Mouse (Mus musculus): ENCODE results near the gene Ranbp1. TPM values are rescaled to one million over a fixed set of nuclear protein-coding genes. Genes with fewer than 3 reads are reported as not detected.
A peak's percentile ranks its signal among the peaks of the same experiment; 100 is the strongest.

The Ranbp1 gene
- polyA plus RNA-seq, 1 experiment from 2014 or later: 1,302 TPM

DNA sequence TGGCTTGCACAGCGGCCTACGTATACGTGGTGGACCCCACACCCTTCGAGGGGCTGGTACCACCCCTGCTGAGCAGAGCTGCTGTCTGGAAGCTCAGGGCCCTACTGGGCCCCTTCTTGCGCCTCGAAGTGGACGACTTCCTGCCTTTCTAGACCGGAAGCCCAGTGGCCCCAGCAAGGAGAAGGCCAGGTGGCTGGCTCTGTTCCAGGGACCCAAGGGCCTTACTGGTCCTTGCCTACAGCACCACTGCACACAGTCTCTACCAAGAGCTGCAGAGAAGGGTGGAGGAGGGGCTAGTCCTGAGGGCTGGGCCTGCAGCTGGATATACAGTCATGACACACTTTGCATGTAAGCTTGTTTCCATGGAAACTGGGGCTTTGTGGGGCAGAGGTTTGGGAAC lies 28.5 kb downstream of the Ranbp1 start:
- Histone ChIP-seq H3K4me1 (ENCODE audit: control insufficient read depth, insufficient read depth, low read length) (peaks cover 9% of the 10 kb centered on the region), H3K9me3 (ENCODE audit: control insufficient read depth, low read length) (no peaks in the 10 kb centered on the region), H3K36me3 (ENCODE audit: control insufficient read depth, insufficient read depth, low read length) (peaks cover 14% of the 10 kb centered on the region), H3K27ac (replicated peaks; ENCODE audit: low read depth, low read length) (peak overlapping the region; percentile 62; the same call in 1 of the 2 replicates), H3K27me3 (ENCODE audit: control insufficient read depth, insufficient read depth, low read length) (no peaks in the 10 kb centered on the region), H3K4me3 (ENCODE audit: low read depth, low read length) (no peak overlapping the region), H3K9ac (ENCODE audit: low read length) (peak overlapping the region; percentile 30; the same call in 1 of the 2 replicates), H3K4me2 (ENCODE audit: low read depth, severe bottlenecking) (no peak overlapping the region)
- WGBS: 59% methylated on average over 8 of the region's 8 CpGs
- ATAC-seq (ENCODE audit: insufficient number of reproducible peaks, low FRiP score, low TSS enrichment, low read depth) (peak; percentile 75), DNase-seq (ENCODE audit: low spot score) (no peak)

- no peak overlapping the region for H3K4me3 ChIP-seq (ENCODE audit: low read depth, low read length)
- peaks cover 5% of the 10 kb centered on the region for H3K36me3 ChIP-seq (ENCODE audit: control insufficient read depth, insufficient read depth, low read length)
- ATAC-seq (ENCODE audit: insufficient number of reproducible peaks, low FRiP score, low TSS enrichment, low read depth) (no peak), DNase-seq (ENCODE audit: low spot score) (no peak)
- H3K27ac ChIP-seq (replicated peaks; ENCODE audit: low read depth, low read length): no peak overlapping the region
- no peaks in the 10 kb centered on the region for H3K9me3 ChIP-seq (ENCODE audit: control insufficient read depth, low read length)
- H3K4me2 ChIP-seq (ENCODE audit: low read depth, severe bottlenecking): no peak overlapping the region
- H3K9ac ChIP-seq (ENCODE audit: low read length): no peak overlapping the region
- H3K27me3 ChIP-seq (ENCODE audit: control insufficient read depth, insufficient read depth, low read length): no peaks in the 10 kb centered on the region
- WGBS: 70% methylated on average over 9 of the region's 9 CpGs
- peaks cover 15% of the 10 kb centered on the region for H3K4me1 ChIP-seq (ENCODE audit: control insufficient read depth, insufficient read depth, low read length)
Observed at GRCm38 (mm10) chr16:18218580-18218996, 29.9 kb downstream of the Ranbp1 start.

DNA sequence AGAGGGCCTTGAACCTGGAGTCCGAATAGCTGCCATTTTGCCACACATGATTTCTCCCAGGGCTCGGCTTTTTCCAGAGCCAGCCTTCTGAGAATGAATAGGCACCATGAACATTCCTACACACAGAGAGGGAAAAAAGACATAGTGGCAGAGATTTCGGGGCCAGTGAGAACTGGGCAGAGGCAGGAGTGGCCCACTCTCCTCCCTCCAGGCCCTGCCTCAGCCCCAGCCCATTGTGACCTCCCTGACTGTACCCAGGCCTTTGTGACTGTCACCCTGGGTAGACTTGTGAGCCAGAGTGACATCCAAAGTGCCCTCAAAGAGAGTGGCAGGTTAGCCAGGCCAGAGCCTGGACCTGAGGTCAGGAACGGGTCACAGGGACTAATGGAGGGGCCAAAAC lies 31.0 kb downstream of the Ranbp1 start, which contains the start of gene Ccdc188:
Ccdc188 (plus strand) TSS at position 301 of the 400 bp plus-strand sequence.
- Histone ChIP-seq H3K9me3 (ENCODE audit: control insufficient read depth, low read length) (no peaks in the 10 kb centered on the region), H3K9ac (ENCODE audit: low read length) (no peak within 1 kb of the TSS), H3K4me1 (ENCODE audit: control insufficient read depth, insufficient read depth, low read length) (peaks cover 21% of the 10 kb centered on the region), H3K4me2 (ENCODE audit: low read depth, severe bottlenecking) (no peak within 1 kb of the TSS), H3K4me3 (ENCODE audit: low read depth, low read length) (no peak within 1 kb of the TSS), H3K27ac (replicated peaks; ENCODE audit: low read depth, low read length) (no peak within 1 kb of the TSS), H3K36me3 (ENCODE audit: control insufficient read depth, insufficient read depth, low read length) (peaks cover 4% of the 10 kb centered on the region), H3K27me3 (ENCODE audit: control insufficient read depth, insufficient read depth, low read length) (no peaks in the 10 kb centered on the region)
- DNase-seq (ENCODE audit: low spot score): no peak
- ATAC-seq (ENCODE audit: insufficient number of reproducible peaks, low FRiP score, low TSS enrichment, low read depth): no peak
- WGBS: 85% methylated on average over 4 of the region's 4 CpGs

- no peak overlapping the region for H3K9ac ChIP-seq (ENCODE audit: low read length)
- H3K9me3 ChIP-seq (ENCODE audit: control insufficient read depth, low read length): no peaks in the 10 kb centered on the region
- WGBS: 87% methylated on average over 7 of the region's 7 CpGs
- H3K4me3 ChIP-seq (ENCODE audit: low read depth, low read length): no peak overlapping the region
- no peak for DNase-seq (ENCODE audit: low spot score)
- ATAC-seq (ENCODE audit: insufficient number of reproducible peaks, low FRiP score, low TSS enrichment, low read depth): no peak
- H3K36me3 ChIP-seq (ENCODE audit: control insufficient read depth, insufficient read depth, low read length): no peaks in the 10 kb centered on the region
- H3K27me3 ChIP-seq (ENCODE audit: control insufficient read depth, insufficient read depth, low read length): peaks cover under 1% of the 10 kb centered on the region; the same call in 1 of the 2 replicates
- H3K4me2 ChIP-seq (ENCODE audit: low read depth, severe bottlenecking): no peak overlapping the region
- H3K27ac ChIP-seq (replicated peaks; ENCODE audit: low read depth, low read length): no peak overlapping the region
- peaks cover 16% of the 10 kb centered on the region for H3K4me1 ChIP-seq (ENCODE audit: control insufficient read depth, insufficient read depth, low read length)
Observed at GRCm38 (mm10) chr16:18214858-18215257, 33.7 kb downstream of the Ranbp1 start.

DNA sequence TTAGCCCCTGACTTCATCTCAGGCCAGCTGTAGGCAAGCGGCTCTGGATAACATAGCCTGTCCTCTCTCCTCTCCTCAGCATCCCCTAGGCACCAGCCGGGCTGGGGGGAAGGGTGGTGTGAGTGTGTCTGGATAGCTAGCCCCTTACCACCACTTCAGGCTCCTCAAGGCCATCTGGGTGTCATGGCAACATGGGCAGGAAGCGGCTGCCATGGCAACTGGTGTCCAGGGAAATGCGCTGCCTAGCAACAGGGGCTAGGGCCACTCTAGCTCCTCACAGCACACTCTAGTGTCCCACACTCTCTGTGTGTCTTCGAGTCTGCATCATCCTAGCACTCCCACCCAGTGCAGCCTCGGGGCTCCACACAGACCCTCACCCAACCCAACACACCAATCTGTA lies 34.8 kb downstream of the Ranbp1 start:
- H3K4me3 ChIP-seq (ENCODE audit: low read depth, low read length): no peak overlapping the region
- peak; percentile 71 for ATAC-seq (ENCODE audit: insufficient number of reproducible peaks, low FRiP score, low TSS enrichment, low read depth)
- H3K36me3 ChIP-seq (ENCODE audit: control insufficient read depth, insufficient read depth, low read length): no peaks in the 10 kb centered on the region
- peaks cover 2% of the 10 kb centered on the region; the same call in 1 of the 2 replicates for H3K27me3 ChIP-seq (ENCODE audit: control insufficient read depth, insufficient read depth, low read length)
- WGBS: 52% methylated on average over 6 of the region's 6 CpGs
- H3K9ac ChIP-seq (ENCODE audit: low read length): no peak overlapping the region
- no peak overlapping the region for H3K27ac ChIP-seq (replicated peaks; ENCODE audit: low read depth, low read length)
- no peaks in the 10 kb centered on the region for H3K9me3 ChIP-seq (ENCODE audit: control insufficient read depth, low read length)
- DNase-seq (ENCODE audit: low spot score): peak; percentile 84
- peaks cover 12% of the 10 kb centered on the region for H3K4me1 ChIP-seq (ENCODE audit: control insufficient read depth, insufficient read depth, low read length)
- no peak overlapping the region for H3K4me2 ChIP-seq (ENCODE audit: low read depth, severe bottlenecking)

DNA sequence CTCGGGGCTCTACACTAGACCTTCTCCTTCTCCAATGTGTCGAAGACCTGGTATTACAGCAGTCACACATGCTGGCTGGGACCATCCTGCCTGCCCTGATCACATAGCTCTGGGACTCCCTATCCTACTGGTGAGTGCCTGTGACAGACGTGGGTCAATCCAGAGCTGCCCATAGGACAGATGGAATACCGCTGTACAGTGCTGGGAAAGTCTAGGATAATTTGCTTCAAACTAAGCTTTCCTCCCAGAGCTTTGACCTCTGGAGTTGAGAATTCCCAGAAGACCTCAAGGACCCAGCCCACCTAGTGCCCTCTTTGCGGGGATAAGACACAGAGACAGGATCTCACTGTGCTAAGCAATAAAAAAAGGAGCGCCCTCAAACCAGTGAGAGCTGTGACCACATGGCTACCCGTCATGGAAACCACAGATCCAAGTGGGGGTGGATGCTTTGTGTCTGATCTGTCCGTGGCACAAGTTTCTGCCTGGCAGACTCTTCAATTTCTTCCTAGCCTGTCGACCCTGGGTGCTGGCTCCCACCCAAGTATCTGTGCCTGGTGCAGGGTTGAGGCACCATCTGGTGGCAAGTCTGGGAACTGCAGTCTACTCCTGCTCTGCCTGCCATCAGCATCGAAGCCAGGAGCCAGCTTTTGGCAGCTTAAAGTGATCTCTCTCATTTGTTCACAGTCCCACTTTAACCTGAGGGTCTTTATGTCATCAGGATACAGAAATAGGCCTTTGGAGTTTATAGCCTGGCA lies 36.9 kb downstream of the Ranbp1 start:
- H3K4me2 ChIP-seq (ENCODE audit: low read depth, severe bottlenecking): no peak overlapping the region
- H3K9me3 ChIP-seq (ENCODE audit: control insufficient read depth, low read length): no peaks in the 10 kb centered on the region
- no peaks in the 10 kb centered on the region for H3K36me3 ChIP-seq (ENCODE audit: control insufficient read depth, insufficient read depth, low read length)
- no peak overlapping the region for H3K4me3 ChIP-seq (ENCODE audit: low read depth, low read length)
- H3K27me3 ChIP-seq (ENCODE audit: control insufficient read depth, insufficient read depth, low read length): peaks cover 2% of the 10 kb centered on the region; the same call in 1 of the 2 replicates
- no peak overlapping the region for H3K27ac ChIP-seq (replicated peaks; ENCODE audit: low read depth, low read length)
- DNase-seq (ENCODE audit: low spot score): peak; percentile 96
- 46% methylated on average over 10 of the region's 10 CpGs for WGBS
- peak; percentile 19; the same call in 1 of the 2 replicates for ATAC-seq (ENCODE audit: insufficient number of reproducible peaks, low FRiP score, low TSS enrichment, low read depth)
- no peak overlapping the region for H3K9ac ChIP-seq (ENCODE audit: low read length)
- peaks cover 12% of the 10 kb centered on the region for H3K4me1 ChIP-seq (ENCODE audit: control insufficient read depth, insufficient read depth, low read length)

DNA sequence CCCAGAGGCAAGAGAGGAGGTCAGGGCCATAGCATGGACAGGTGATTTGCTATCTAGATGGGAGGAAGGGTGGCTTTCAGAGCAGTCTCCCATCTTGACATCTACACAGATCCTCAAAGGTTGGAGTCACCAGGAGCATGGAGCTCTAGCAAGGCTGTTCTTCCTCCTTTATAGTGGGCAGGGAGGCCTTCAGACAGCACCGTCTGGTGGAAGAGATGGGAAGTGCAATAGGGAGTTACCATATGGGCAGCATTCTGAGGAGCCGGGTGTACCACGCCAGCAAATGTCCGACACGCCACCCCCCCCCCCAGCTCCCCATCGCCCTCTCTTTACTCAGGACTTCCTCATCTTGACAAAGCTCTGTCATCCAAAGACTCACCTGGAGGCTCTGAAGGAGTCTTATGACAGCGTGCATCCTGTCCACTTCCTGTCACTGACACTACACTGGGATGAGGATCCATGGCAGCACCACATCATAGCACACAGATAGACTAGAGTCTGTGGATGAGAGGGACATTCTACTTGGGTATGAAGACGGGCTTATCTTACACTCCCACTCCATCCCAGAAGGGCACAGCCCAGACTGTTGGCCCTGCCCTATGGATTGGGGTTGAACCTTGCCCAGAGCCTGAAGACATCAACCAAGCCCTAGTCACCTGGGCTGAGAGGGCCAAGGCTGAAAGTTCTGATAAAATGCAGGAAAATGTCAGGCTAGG lies 37.7 kb downstream of the Ranbp1 start:
- Histone ChIP-seq H3K4me1 (ENCODE audit: control insufficient read depth, insufficient read depth, low read length) (peaks cover 12% of the 10 kb centered on the region), H3K9me3 (ENCODE audit: control insufficient read depth, low read length) (no peaks in the 10 kb centered on the region), H3K4me3 (ENCODE audit: low read depth, low read length) (no peak overlapping the region), H3K4me2 (ENCODE audit: low read depth, severe bottlenecking) (no peak overlapping the region), H3K27ac (replicated peaks; ENCODE audit: low read depth, low read length) (no peak overlapping the region), H3K27me3 (ENCODE audit: control insufficient read depth, insufficient read depth, low read length) (peaks cover 2% of the 10 kb centered on the region; the same call in 1 of the 2 replicates), H3K36me3 (ENCODE audit: control insufficient read depth, insufficient read depth, low read length) (no peaks in the 10 kb centered on the region), H3K9ac (ENCODE audit: low read length) (no peak overlapping the region)
- DNase-seq (ENCODE audit: low spot score): peak; percentile 85
- WGBS: 25% methylated on average over 8 of the region's 8 CpGs
- ATAC-seq (ENCODE audit: insufficient number of reproducible peaks, low FRiP score, low TSS enrichment, low read depth): no peak

GRCm38 (mm10) chr16:18203430-18204091 lies 45.0 kb downstream of the Ranbp1 start:
- 2% methylated on average over 7 of the region's 7 CpGs for WGBS
- DNase-seq (ENCODE audit: low spot score) (peak; percentile 71), ATAC-seq (ENCODE audit: insufficient number of reproducible peaks, low FRiP score, low TSS enrichment, low read depth) (peak; percentile 79)
- Histone ChIP-seq H3K4me3 (ENCODE audit: low read depth, low read length) (no peak overlapping the region), H3K9ac (ENCODE audit: low read length) (no peak overlapping the region), H3K36me3 (ENCODE audit: control insufficient read depth, insufficient read depth, low read length) (no peaks in the 10 kb centered on the region), H3K9me3 (ENCODE audit: control insufficient read depth, low read length) (no peaks in the 10 kb centered on the region), H3K4me1 (ENCODE audit: control insufficient read depth, insufficient read depth, low read length) (peaks cover 41% of the 10 kb centered on the region), H3K27me3 (ENCODE audit: control insufficient read depth, insufficient read depth, low read length) (no peaks in the 10 kb centered on the region), H3K4me2 (ENCODE audit: low read depth, severe bottlenecking) (no peak overlapping the region), H3K27ac (replicated peaks; ENCODE audit: low read depth, low read length) (peak overlapping the region; percentile 33; the same call in 1 of the 2 replicates)
